Mouse (Mus musculus) embryonic facial prominence, embryonic 14.5 days (tissue): ENCODE results near the gene Parp6. TPM values are rescaled to one million over a fixed set of nuclear protein-coding genes. Genes with fewer than 3 reads are reported as not detected.
A peak's percentile ranks its signal among the peaks of the same experiment; 100 is the strongest.

Experiments
- ATAC-seq: fragments of 200-750 bp; cut with Nextera tagmentation; 2 replicates; pipeline ENCODE4 v1.8.0; 2017; ENCODE audit warnings: low read depth, moderate number of reproducible peaks, moderate TSS enrichment
- DNase-seq: peaks from one replicate; pipeline ENCODE4 v3.0.0-alpha.2; 2015; ENCODE audit warnings: low spot score
- H3K27ac ChIP-seq: fragments of 300-500 bp; sonication (generic); replicated peaks from 2 replicates; pipeline ENCODE4 v1.5.1; 2014; ENCODE audit warnings: low read depth, mild to moderate bottlenecking, low read length, moderate library complexity
- H3K27me3 ChIP-seq: fragments of 300-500 bp; sonication (generic); replicated peaks from 2 replicates; pipeline ENCODE4 v1.6.1; 2014; ENCODE audit warnings: low read length; ENCODE audit not compliant: control insufficient read depth, insufficient read depth
- H3K36me3 ChIP-seq: fragments of 300-500 bp; sonication (generic); 2 replicates; pipeline ENCODE4 v1.6.1; 2014; ENCODE audit warnings: low read length, mixed read lengths; ENCODE audit not compliant: control insufficient read depth, insufficient read depth
- H3K4me1 ChIP-seq: fragments of 300-500 bp; sonication (generic); 2 replicates; pipeline ENCODE4 v1.6.1; 2014; ENCODE audit warnings: antibody characterized with exemption, low read length; ENCODE audit not compliant: control insufficient read depth, insufficient read depth
- H3K4me2 ChIP-seq: fragments of 300-500 bp; sonication (generic); 2 replicates; pipeline ENCODE4 v1.6.1; 2014; ENCODE audit warnings: low read depth, mild to moderate bottlenecking, low read length, moderate library complexity, mixed read lengths
- H3K4me3 ChIP-seq: fragments of 300-500 bp; sonication (generic); 2 replicates; pipeline ENCODE4 v1.5.1; 2014; ENCODE audit warnings: low read depth, mild to moderate bottlenecking, low read length
- H3K9ac ChIP-seq: fragments of 300-500 bp; sonication (generic); 2 replicates; pipeline ENCODE4 v1.6.1; 2014; ENCODE audit warnings: low read depth, mild to moderate bottlenecking, low read length, moderate library complexity, mixed read lengths
- H3K9me3 ChIP-seq: fragments of 300-500 bp; sonication (generic); 2 replicates; pipeline ENCODE4 v1.6.1; 2016; ENCODE audit warnings: low read length; ENCODE audit not compliant: control insufficient read depth
- WGBS: fragments of 180-500 bp; shearing (Covaris S2); extraction: QIAGEN DNeasy Blood & Tissue Kit; methylation state at CpG from one replicate; pipeline ENCODE4 v1.1.7; 2014; 5-methylcytosine and 5-hydroxymethylcytosine counted together
- polyA plus RNA-seq: library from polyadenylated mRNA; unstranded; fragments of >200 nt; fragmentation: Nextera tagmentation; extraction: Ambion mirVana; gene quantifications from 2 replicates; pipeline ENCODE4 v1.2.1, GENCODE M21; 2014

Parp6 gene
- polyA plus RNA-seq, 1 experiment from 2014 or later, result 29.1 TPM

DNA sequence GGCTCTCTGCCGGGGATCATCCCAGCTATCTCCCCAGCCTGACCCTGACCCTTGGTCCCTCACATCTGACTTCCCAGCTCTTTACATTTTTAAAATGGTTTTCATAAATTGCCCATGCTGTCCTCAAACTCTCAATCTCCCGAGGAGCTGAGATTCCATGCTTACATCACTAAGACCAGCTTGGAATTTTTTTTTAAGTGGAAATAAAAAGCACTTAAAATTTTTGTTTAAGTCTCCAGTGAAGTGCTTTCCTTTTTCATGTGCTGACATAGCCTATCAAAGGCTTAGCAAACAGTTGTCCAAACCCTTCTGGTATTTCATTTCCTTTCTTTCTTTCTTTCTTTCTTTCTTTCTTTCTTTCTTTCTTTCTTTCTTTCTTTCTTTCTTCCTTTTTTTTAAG, 66.9 kb downstream of the Parp6 start:
- no peak overlapping the region for H3K27ac ChIP-seq
- peaks cover 3% of the 10 kb centered on the region; the same call in 1 of the 2 replicates for H3K4me1 ChIP-seq
- DNase-seq (no peak), ATAC-seq (no peak)
- H3K4me2 ChIP-seq, result no peak overlapping the region
- peaks cover 7% of the 10 kb centered on the region; the same call in 1 of the 2 replicates for H3K36me3 ChIP-seq
- no peaks in the 10 kb centered on the region for H3K9me3 ChIP-seq
- H3K9ac ChIP-seq, result no peak overlapping the region
- peaks cover 3% of the 10 kb centered on the region; the same call in 1 of the 2 replicates for H3K27me3 ChIP-seq
- WGBS, result 72% methylated on average over 2 of the region's 2 CpGs
- no peak overlapping the region for H3K4me3 ChIP-seq

DNA sequence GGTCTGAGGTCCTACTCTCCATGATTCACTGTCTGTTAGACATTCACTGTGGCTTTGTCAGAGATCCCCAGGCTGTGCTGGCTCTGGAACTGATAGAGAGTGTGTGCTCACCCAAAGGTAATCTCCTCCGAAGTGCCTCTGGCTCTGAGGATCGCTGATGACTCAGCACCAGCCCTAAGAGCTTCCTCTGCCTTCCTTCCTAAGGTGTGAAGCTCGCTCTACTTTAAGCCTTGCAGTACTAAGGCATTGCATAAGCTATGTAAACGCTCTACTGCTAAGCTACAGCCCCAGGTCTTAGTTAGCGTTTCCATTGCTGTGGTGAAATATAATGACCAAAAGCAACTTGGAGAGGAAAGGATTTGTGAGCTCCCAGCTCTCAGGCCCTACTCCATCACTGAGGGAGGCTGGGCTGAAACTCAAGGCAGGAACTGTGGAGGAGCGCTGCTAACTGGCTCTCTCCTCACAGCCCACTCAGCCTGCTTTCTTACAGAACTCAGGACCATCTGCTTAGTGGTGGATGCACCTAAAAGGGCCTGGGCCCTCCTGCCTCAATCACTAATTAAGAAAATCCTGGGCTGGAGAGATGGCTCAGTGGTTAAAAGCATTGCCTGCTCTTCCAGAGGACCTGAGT, 70.4 kb downstream of the Parp6 start:
- no peak overlapping the region for H3K9ac ChIP-seq
- no peaks in the 10 kb centered on the region for H3K27me3 ChIP-seq
- ATAC-seq, result no peak
- no peaks in the 10 kb centered on the region for H3K9me3 ChIP-seq
- peaks cover 12% of the 10 kb centered on the region for H3K4me1 ChIP-seq
- 28% methylated on average over 6 of the region's 6 CpGs for WGBS
- H3K4me2 ChIP-seq, result no peak overlapping the region
- H3K27ac ChIP-seq, result no peak overlapping the region
- no peaks in the 10 kb centered on the region for H3K36me3 ChIP-seq
- DNase-seq, result peak; percentile 17
- H3K4me3 ChIP-seq, result no peak overlapping the region

DNA sequence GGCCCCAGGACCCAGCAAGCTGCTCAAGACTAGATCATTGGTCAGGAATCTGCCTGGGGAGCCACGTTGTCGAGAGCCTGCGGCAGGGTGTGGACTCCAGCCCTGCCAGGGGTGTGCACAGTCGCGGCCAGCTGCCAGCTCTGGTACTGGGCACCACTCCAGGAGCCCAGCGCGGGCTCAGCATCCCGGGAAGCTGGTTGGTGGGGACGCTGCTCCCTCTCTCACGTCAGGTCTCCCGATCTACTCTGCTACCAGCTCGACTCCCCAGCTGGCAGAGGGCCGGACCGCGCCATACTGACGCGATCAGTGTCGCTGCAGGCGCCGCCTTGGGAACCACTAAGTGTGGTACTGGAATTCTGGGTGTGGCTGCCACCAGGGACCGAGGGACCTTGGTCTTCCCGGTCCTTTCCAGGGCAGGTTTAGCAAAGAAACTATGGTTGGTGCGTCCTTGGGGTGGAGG, 74.6 kb downstream of the Parp6 start:
- DNase-seq, result peak; percentile 93
- peak overlapping the region; percentile 31 for H3K4me3 ChIP-seq
- 2% methylated on average over 16 of the region's 23 CpGs for WGBS
- ATAC-seq, result peak; percentile 93
- H3K27me3 ChIP-seq, result no peaks in the 10 kb centered on the region
- peak overlapping the region; percentile 41 for H3K9ac ChIP-seq
- peak overlapping the region; percentile 72 for H3K27ac ChIP-seq
- no peaks in the 10 kb centered on the region for H3K9me3 ChIP-seq
- H3K36me3 ChIP-seq, result no peaks in the 10 kb centered on the region
- H3K4me1 ChIP-seq, result peaks cover 24% of the 10 kb centered on the region
- peak overlapping the region; percentile 62 for H3K4me2 ChIP-seq

DNA sequence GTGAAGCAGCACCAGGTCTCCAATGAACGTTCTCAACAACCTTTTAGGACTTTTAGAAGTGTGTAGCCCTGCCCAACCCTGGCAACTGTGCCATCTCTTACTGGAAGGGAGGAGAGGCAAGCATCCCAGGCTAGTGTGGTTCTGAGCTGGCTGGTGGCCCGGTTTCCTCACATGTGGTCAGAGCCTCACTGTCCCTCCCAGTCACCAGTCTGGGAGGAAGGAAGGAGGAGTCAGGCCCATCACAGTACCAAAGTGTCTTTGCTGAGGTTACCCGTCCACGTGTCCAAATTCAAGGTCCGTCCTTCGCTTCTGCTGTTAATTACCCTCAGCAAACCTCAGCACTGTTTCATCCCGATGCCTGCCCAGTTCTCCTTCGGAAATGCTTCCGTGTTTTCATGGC, 75.1 kb downstream of the Parp6 start:
- no peaks in the 10 kb centered on the region for H3K36me3 ChIP-seq
- H3K27me3 ChIP-seq, result no peaks in the 10 kb centered on the region
- H3K4me1 ChIP-seq, result peaks cover 24% of the 10 kb centered on the region
- ATAC-seq (peak; percentile 44), DNase-seq (peak; percentile 78)
- H3K9me3 ChIP-seq, result no peaks in the 10 kb centered on the region
- H3K4me3 ChIP-seq, result peak overlapping the region; percentile 31
- peak overlapping the region; percentile 62 for H3K4me2 ChIP-seq
- 26% methylated on average over 9 of the region's 9 CpGs for WGBS
- peak overlapping the region; percentile 72 for H3K27ac ChIP-seq
- peak overlapping the region; percentile 41 for H3K9ac ChIP-seq

DNA sequence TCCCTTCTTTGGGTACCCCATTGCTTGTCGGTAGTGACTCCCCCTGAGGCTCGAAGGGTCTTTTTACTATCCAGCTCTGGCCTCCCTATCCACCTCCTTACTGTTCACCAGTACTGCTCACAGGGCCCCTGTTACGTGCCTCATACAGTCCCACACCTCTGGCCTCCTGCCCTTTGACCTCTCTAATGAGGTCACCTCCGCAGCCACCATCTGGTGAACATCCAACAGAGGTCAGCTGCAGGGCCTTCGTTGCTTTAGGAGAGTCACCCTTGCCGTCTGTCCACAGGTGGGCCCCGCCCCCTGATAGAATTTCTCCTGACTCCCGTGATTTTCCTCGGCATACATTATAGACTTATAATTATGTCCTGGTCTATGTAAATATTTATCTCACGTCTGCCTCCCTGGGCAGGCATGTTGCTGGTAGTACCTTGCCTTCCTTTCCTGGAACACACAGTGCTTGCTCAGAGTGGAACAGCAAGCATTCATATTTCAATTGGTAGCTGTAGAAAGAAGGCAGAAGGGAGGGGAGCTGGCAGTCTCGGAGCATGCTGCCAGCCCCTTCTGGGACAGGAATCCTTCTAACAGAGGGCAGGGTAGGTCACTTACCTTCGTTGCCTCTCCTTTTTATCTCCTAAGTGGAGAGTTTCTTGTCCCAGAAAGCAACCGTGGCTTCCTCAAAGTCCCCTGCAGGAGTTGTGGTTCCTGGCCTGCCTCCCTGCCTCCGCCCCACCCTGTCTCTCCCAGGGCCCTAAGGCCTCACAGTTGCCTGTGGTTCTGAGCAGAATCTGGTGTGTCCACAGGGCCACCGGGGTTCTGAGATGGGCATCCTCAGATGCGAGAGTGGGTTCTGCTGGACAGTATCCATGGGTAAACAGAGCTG, 77.7 kb downstream of the Parp6 start:
- Histone ChIP-seq H3K36me3 (no peaks in the 10 kb centered on the region), H3K4me3 (no peak overlapping the region), H3K4me1 (peaks cover 24% of the 10 kb centered on the region), H3K4me2 (no peak overlapping the region), H3K27ac (peak overlapping the region; percentile 49; the same call in 1 of the 2 replicates), H3K27me3 (no peaks in the 10 kb centered on the region), H3K9ac (no peak overlapping the region), H3K9me3 (no peaks in the 10 kb centered on the region)
- no peak for ATAC-seq
- WGBS, result 39% methylated on average over 16 of the region's 16 CpGs
- no peak for DNase-seq

DNA sequence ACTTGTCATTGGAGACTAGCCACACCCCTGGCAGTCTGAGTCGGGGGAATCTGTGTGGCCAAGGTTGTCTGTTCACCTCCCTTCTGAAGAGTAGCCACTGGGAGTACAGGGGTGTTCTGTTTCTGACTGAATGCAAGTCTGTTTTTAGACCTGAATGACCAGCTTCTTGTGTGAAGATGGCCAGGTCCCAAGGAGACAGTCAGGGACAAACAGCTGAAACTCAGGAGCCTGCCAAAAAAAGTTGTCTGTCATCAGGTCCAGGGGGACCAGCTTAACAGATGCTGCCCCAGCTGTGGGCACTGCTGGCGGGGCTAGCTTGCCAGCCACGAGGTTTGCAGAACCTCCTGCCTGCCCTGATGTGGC, 78.3 kb downstream of the Parp6 start:
- H3K36me3 ChIP-seq, result no peaks in the 10 kb centered on the region
- 22% methylated on average over 3 of the region's 3 CpGs for WGBS
- no peak overlapping the region for H3K9ac ChIP-seq
- peak; percentile 42 for DNase-seq
- no peak overlapping the region for H3K4me3 ChIP-seq
- no peak overlapping the region for H3K4me2 ChIP-seq
- ATAC-seq, result no peak
- peaks cover 24% of the 10 kb centered on the region for H3K4me1 ChIP-seq
- peak overlapping the region; percentile 49; the same call in 1 of the 2 replicates for H3K27ac ChIP-seq
- H3K27me3 ChIP-seq, result no peaks in the 10 kb centered on the region
- no peaks in the 10 kb centered on the region for H3K9me3 ChIP-seq

DNA sequence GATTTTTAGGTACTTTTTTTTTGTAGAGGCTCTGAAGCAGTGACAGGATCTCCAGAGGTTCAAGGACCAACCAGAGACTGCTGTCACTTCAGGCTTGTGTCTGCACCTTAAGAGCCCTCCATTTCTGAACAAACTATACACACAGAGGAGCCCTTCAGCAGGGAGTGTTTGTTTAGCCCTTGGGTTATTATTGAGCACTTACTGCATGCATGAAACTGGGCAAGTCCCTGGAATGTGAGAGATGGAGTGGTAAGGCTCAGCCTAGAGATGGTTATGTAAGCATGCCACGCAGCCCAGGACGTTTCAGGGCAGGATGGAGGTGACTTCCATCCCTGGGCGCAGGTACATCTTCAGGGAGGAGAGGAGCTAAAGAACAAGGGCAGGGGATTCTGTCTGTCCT, 79.3 kb downstream of the Parp6 start:
- no peaks in the 10 kb centered on the region for H3K9me3 ChIP-seq
- DNase-seq, result no peak
- no peak overlapping the region for H3K4me3 ChIP-seq
- WGBS, result 59% methylated on average over 3 of the region's 3 CpGs
- no peak for ATAC-seq
- H3K4me1 ChIP-seq, result peaks cover 24% of the 10 kb centered on the region
- no peaks in the 10 kb centered on the region for H3K36me3 ChIP-seq
- no peak overlapping the region for H3K4me2 ChIP-seq
- no peaks in the 10 kb centered on the region for H3K27me3 ChIP-seq
- no peak overlapping the region for H3K9ac ChIP-seq
- no peak overlapping the region for H3K27ac ChIP-seq
